Mouse (Mus musculus) cerebellum, adult 2 months (tissue): ENCODE data around the gene Dusp7.

Source experiments
- CTCF ChIP-seq: fragments of 200-500 bp; IDR thresholded peaks from 2 replicates; pipeline ENCODE4 v1.5.1; 2011; ENCODE audit warnings: low read depth, mild to moderate bottlenecking, control low read depth, low read length, moderate library complexity, borderline replicate concordance; ENCODE audit not compliant: insufficient read depth
- POLR2A ChIP-seq: fragments of 200-500 bp; IDR thresholded peaks from 2 replicates; pipeline ENCODE4 v1.6.1; 2011; ENCODE audit warnings: low read length, control low read depth, borderline replicate concordance; ENCODE audit not compliant: insufficient read depth

DNA sequence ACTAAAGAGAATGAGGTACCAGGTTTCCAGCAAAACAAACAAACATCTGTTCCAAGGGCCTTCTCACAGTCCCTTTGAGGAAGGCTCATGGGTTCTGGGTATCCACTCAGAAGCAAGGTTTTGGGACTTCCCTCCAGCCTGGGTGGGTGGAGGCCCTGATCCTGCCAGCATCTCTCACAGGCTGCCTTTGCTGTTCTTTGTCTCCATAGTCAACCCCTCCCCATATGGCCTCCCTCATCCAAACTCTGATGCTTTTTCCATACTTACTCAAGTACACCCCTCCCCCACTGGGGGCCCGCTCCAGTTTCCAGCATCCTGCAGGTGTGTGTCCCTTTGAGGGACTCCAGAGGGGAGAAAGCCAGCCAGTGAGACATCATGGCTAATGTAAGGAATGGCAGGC is 2.2 kb upstream of the Dusp7 start:
- TF ChIP-seq CTCF (no peak), POLR2A (no peak)
